Mouse (Mus musculus): ENCODE measurements around the gene Wdr74.
"Not testable (repeated sequence)": the region's sequence is repeated elsewhere in the genome, so short reads cannot be mapped to it uniquely, and the experiment has no call there.

DNA sequence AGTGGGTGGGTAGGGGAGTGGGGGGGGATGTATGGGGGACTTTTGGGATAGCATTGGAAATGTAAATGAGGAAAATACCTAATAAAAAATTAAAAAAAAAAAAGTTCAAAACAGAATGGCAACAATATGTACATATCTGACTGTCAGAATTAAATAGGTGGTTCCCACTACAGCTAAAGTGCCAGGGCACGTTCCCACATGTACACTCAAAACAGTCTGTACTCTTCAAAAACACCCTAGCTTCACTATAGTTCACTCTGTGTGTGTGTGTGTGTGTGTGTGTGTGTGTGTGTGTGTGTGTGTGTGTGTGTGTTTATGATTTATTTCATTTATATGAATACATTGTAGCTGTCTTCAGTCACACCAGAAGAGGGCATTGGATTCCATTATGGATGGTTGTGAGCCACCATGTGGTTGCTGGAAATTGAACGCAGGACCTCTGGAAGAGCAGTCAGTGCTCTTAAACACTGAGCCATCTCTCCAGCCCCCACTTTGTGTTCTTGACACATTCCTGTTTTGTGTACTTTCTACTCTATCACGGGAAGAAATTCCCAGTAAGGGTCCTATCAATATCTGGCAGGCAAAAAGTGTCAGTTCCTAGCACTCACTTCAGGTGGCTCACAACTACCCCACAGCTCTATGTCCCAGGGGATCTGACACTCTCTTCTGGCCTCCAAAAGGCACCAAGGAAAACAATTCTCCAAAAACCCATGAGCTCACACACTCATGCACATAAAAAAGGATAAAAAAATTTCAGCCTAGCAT lies 7.1 kb upstream of the Wdr74 start:
- not testable (repeated sequence) for TF ChIP-seq CTCF, EP300 (IDR thresholded peaks at IDR 0.05; ENCODE audit: low read depth)

All from liver, postnatal 0 days (tissue).